Mouse (Mus musculus): ENCODE data around the gene Cx3cr1. TPM values are rescaled to one million over a fixed set of nuclear protein-coding genes. Genes with fewer than 3 reads are reported as not detected.

Cx3cr1 gene
- total RNA-seq, 2 experiments from 2014 or later = 5.5 to 5.6 TPM

DNA sequence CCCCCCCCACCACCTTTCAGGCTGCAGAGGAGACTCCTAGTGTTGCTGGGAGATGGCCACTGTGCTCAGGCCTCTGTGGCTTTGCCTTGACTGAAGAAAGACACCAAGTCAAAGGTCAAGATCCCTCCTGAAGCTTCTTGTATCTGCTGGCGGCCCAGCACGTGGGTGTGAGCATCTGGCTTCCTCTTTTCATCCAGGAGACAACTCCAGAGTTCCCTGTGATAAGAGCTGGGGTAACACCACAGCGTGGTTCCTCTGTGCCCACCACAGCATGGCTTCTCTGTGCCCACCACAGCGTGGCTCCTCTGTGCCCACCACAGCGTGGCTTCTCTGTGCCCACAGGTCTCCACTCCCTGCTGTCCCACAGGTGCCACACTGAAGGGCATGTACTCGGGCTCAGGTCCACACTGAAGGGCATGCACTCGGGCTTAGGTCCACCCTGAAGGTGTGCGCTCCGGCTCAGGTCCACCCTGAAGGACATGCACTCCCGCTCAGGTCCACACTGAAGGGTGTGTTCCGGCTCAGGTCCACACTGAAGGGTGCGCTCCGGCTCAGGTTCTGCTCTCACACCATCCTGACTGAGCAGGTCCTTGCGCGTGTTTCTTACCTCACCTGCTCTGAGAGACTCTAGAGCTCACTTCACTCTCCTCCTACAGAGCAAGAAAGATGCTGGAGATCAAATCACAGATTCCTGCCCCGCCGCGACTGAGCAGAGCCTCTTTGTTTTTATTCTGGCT is 13.6 kb upstream of the Cx3cr1 start:
- no peak for DNase-seq (ENCODE audit: low spot score in 2 of 2)

DNA sequence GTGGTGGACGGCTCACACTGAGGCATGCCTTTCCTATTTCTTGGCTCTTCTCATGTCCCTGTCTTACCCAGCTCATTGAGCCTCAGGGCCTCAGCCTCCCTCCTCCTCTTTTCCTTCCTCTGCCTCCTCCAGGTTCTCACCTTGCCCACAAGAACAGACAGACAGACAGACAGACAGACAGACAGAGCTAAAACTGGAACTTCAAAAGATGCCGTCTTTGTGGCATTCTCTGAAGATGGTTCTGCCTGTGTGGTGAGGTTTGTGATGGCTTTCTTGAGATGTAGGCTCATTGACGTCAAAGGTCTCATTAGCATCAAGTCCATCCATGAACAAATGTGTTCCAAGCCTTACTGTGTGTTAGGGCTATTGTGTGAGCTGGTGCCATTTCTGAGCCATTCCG is 13.0 kb upstream of the Cx3cr1 start:
- no peak for DNase-seq (ENCODE audit: low spot score in 2 of 2)

DNA sequence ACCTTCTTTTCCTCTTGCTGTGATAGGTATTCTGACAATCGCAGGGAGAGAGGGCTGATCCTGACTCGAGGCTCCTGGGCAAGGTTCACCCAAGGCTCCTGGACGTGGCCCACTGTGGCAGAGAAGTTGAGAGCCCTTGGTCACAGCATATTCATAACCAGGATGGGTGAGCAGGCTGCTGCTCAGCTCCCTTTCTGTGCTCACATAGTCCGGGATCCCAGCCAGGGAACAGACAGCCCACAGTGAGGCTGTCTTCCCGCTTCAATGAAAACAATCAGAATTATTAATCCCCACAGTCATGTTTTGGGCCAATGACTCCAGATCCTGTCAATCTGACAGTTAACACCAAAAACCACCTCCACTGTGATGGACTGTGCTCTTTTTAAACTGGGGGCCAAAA is 12.3 kb upstream of the Cx3cr1 start:
- DNase-seq (ENCODE audit: low spot score in 2 of 2) = no peak

DNA sequence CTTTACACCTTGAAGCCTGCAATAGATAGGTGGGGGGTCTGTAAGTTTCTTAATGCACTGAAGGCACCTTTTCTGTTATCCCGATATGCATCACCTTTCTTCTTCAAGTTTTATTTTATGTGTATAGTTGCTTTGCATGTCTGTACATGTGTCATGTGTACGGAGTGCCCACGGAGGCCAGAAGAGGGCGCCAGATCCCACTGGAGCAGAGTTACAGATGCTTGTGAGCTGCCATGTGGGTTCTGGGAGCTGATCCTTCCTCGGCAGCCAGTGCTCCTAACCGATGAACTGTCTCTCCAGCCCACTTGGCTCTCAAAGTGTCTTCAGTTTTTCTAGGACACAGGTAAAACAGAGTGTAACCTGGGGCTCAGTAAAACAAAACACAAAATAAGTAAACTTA is 11.6 kb upstream of the Cx3cr1 start:
- DNase-seq (ENCODE audit: low spot score in 2 of 2) = no peak

DNA sequence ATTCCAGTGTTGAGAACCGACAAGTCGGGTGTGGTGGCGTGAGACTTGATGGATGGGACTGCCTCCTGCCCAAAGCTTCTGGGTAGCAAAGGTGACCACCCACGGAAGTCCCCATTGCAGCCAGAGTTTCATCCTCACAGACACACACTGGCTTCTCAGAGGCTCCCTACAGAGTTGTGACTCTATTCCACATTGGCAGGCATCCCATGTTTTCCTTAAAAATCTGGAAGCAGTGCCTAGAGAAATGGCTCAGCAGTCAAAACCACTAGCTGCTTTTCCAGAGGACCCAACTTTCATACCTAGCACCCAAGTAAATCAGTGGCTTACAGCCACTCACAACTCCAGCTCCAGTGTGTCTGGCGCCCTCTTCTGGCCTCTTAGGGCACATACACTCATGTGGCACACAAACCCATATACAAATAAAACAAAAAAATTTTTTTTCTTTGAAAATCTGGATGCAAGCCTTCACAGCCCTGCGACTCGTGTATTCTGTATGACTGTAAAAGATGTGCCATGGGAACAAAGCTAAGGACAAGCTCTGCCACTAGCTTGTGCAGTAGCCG is 10.9 kb upstream of the Cx3cr1 start:
- peak in 1 of 2 experiments; percentile 25 for DNase-seq (ENCODE audit: low spot score in 2 of 2)

DNA sequence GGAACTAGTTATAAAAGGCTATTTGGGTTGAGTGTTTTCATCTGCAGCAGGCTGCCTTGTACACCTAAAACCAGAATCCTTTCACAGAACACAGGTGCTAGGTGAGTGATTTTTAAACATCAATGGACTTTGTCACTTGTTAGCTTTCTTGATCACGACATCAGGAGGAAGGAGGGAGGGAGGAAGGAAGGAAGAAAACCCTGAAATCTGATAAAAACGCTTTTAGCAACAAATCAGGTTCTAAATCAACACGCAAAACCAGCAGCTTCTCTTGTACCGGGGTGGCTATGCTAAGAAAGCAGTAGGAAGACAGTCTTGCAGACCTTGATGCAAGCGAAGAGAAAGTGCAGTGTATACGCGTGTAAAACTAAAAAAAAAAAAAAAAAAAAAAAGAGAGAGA is 10.2 kb upstream of the Cx3cr1 start:
- no peak for DNase-seq (ENCODE audit: low spot score in 2 of 2)

DNA sequence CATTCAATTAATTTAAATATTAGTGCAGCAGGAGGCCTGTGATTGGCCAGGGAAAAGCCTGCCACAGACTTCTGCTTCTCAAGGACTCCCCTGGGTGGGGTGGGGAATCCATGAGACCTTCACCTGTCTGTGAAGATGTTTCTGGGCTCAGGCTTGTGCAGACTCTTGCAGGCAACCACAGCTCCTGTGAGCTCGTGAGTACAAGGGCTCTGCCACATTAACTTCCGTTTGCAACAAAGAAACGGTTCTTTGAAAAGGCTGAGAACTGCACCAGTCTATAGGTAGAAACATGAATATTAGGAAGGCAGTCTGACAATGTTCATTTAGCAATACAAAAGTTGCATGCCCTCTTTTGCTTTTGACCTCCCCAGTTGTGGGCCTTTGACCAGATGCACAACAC is 8.6 kb upstream of the Cx3cr1 start:
- DNase-seq (ENCODE audit: low spot score in 2 of 2) = no peak

DNA sequence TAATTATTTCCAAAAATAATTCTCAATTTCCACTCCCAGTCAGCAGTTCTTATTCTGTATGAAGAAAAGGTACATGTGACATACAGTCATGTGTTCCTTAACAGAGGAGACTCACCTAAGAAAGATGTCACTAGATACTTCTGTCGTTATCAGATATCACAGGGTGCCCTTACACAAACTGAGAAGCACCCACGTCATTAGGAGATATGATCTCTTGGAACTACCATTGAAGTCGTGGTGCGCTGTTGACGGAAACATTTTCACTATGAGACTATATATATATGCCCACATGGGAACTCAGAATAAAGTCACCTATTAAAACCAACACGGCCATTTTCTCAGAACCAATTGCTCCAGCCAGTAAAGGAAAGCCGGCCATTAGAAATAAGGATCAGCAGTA is 4.8 kb upstream of the Cx3cr1 start:
- DNase-seq (ENCODE audit: low spot score in 2 of 2) = no peak

DNA sequence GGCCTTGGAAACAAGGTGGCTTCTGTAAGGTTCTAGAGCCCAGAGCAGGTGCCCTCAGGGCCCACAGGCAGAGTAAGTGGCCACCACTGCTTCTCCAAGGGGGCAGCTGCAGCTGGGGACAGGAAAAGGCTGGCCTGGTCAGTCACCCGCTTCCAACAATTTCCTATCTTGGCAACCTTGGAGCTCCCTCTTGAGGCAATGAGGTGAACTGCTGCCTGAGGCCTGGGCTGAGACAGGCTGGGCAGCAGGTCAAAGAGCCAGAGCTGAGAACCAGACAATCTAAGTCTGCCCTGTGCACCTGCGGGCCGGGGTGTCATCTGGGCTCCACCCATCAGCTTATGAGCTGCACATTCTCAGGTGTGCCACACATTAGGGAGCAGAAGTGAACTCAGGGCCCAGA is 3.5 kb upstream of the Cx3cr1 start:
- DNase-seq (ENCODE audit: low spot score in 2 of 2) = peak; percentile 68 to 79

DNA sequence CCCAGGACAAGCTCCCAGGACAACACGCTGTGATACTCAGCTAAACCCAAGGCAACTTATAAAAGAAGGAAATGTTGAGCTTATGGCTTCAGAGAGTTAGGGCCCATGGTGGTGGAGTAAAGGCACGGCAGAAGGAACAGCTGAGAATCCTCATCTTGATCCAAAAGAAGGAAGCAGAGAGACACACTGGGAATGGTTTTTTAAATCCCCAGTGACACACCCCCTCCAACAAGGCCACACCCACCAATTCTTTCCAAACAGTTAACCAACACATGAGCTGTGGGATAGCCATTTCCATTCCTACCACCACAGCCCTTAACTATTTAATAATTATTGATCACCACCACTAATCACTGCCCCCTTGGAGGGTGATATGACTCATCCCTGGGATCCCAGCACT is 1.6 kb upstream of the Cx3cr1 start:
- DNase-seq (ENCODE audit: low spot score in 2 of 2) = no peak

DNA sequence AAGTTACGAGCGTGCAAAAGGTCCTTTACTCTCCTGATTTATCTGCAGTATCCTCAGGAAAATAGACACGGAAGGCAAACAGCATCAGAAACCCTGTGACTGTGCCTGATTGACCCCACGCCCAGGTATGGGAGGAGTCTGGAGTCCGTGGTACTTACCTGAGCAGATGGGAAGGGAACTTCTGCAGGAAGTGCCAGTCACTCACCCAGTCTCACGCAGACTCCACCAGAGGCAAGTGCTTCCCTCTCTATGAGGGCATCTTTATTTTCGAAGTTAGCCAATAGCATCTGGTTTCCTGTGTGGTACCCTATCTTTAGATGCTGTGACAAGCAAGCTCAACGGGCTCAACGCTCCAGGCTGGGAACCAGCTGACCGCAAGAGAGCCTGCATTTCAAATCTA is 1.6 kb downstream of the Cx3cr1 start:
- DNase-seq (ENCODE audit: low spot score in 2 of 2) = no peak

DNA sequence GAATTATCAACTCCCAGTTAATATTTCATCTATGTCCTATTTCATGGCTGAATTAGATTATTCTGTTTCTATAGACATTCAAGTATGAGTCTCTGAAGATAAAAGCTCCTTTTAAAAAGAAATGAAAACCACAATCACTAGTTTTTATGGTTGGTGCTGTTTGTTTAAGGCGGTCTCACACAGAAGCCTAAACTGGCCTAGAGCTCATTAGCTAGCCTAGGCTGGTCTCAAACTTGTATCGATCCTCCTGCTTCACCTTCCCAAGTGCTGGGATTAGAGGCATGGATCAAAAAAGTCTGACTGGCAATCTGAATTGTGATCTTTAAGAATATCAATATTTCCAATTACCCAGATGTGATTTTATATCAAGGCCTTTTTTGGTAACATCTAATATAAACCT is 2.1 kb downstream of the Cx3cr1 start:
- no peak for DNase-seq (ENCODE audit: low spot score in 2 of 2)

DNA sequence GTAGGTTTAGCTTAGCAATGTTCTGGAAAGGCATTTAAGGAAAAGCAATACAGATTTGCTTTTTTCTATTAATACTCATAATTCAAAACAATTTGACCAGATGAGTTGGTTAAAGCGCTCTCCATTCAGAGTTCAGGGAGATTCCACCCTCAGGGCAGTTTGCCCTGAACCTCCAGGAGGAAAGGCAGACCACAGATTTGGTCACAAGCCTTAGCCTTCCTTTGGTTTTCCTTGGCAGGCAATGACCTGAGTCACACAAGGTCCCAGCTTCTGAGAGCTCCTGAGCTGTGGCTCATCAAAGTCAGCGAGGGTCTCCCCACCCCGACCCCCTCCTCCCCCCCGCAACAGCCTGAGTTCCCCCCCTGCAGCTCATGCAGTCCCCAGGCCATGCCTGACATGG is 5.4 kb downstream of the Cx3cr1 start:
- no peak for DNase-seq (ENCODE audit: low spot score in 2 of 2)

DNA sequence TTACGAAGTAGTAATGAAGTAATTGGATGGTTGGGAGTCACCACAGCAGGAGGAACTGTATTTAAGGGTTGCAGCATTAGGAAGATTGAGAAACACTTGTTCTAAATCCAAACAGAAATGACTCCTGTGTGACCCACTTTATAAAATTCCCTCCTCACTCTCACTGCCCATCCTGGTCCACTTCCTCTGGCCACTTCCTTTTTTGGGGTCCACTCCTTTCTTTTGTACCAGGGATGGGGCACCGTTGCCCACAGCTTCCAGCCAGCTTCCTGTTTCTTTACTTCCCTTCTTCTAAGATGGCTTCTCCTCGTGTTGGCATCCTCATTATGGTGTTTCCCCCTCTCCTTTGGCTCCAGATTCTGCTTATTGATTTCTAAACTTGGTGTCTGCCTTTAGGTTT is 10.9 kb downstream of the Cx3cr1 start:
- no peak for DNase-seq (ENCODE audit: low spot score in 2 of 2)

DNA sequence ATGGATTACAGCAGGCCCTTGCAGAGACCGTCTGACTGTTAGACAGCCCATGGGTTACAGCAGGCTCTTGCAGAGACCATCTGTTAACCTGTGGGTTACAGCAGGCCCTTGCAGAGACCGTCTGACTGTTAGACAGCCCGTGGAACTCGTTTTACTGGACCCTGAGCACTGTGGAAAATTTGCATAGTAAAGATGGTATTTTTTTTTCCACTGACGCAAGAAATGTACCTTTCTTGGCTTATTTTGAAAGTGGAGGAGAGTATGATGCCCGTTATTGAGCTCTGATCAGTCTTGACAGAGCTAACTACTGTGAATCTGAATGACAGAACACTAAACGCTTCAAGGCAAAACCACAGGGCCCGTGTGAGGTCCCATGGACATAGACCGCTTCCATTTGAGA is 13.5 kb downstream of the Cx3cr1 start:
- DNase-seq (ENCODE audit: low spot score in 2 of 2) = no peak

DNA sequence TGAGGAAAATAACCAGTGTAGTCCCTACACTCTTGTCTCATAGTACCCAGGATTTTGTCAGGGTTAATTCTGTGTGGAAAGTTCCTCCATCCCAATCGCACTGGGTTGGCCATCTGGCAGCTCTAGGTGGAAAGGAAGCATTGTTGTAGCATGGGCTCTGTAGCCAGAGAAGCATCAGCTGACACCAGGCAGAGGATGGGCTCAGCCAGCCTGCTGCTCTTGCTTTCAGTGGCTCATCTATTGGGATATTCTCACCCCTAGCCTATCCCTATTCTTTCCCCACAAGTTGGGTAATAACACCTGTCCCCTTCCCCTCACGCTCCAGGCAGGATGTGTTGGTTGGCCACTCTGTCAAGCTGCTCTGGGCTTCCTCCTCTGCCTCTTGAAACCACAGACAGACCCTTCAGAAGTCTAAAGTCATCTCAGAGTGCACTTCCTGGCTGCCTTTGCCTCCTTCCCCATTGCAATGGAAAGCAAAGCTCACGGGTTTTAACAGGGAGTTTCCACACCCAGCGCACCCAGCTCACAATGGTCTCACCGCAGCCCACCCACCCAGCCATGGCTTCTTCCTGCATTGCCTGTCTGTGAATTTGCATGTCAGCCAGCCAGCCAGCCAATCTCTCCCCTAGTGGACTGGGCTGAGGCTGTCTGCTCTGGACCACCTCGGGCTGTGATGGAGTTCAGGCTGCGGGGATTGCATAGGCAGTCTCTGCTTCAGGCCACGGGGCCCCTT is 15.0 kb downstream of the Cx3cr1 start:
- no peak for DNase-seq (ENCODE audit: low spot score in 2 of 2)

DNA sequence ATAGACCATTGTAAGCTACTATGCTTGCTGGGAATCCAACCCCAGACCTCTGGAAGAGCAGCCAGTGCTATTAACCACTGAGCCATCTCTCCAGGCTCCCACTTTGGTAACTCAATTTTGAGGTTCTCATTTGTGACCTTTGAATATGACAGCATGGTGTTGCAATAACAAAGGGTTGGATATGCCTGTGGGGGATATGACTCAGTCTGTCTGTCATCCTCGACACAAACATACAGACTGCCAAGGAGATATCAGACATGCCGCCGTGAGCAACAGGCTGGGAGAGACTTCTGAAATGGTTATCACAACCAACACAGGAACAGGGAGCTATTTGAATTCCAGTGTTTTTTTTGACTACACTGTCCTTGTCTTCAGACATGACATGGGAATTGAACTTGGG is 20.3 kb downstream of the Cx3cr1 start:
- no peak for DNase-seq (ENCODE audit: low spot score in 2 of 2)

DNA sequence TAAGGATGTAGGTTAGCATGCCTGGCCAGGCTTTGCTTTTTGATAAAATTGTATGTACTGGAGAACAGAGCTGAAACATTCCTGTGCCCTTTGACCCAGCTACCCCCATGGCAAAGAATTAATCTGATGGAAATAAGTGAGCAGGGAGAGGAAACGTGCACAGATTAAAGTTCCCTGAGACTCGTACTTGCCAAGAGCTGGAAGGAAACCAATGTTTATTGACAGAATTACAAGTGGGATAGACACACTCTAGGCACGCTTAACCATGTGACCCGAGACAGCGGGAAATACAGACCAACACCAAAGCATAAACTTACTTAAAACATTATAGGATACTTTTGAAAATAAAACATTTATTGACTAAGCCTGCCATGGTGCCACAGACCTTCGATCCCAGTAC is 21.2 kb downstream of the Cx3cr1 start:
- DNase-seq (ENCODE audit: low spot score in 2 of 2) = no peak

DNA sequence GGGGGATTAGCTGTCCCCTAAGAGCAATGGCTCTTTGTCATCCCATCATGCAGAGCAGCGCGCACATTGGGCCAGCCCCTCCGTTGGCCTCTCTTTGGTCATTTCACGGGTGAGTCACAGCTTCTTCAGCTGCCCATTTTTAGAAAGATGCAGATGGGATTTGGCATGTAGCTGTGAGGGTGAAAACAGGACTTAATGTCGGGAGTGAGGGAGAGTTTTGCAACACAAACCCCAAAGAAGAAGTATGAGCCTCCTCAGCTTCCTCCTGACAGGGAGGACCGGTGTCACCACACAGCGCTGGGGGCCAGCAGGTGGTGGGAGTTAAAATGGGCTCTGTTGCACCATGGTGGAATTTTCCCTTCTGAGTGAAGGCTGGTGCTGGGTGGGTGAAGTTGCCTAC is 26.6 kb downstream of the Cx3cr1 start:
- DNase-seq (ENCODE audit: low spot score in 2 of 2) = no peak

DNA sequence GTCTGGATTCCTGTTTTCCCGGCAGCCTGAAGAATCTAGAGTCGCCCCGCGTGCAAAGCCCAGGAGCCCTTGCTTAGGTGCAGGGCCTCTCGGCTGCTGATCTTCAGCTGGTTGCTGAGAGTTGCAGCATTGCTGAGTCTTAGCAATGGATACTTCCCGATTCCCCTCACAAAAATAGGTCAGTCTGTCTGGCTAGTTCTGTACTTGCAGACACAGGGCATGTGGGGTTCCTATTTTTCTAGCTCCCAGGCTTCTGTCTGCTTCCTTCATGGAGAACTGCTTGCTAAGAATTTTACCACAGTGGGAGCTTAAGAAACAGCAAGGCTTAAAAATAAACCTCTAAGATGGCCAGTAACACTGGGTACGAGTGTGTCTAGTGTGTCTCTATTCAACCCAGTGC is 32.3 kb downstream of the Cx3cr1 start:
- no peak for DNase-seq (ENCODE audit: low spot score in 2 of 2)

DNA sequence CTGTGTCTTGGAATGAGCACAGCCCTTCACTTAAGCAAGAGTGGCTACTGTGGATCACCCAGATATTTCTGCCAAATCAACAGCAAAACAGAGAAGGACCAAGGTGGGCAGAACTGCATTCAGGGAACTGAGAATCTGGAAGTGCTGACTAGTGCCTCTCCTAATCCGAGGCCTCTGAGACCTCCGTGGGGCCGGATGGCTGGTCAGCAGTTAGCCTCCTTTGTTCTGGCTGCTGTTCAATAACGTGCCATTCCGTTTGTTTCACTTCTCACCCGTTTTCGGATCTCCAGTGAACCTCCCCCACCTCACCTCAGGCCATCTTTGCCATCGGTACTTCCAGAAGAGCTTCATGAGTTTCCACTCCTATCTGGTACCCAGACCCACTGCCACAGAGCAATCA is 35.3 kb downstream of the Cx3cr1 start:
- DNase-seq (ENCODE audit: low spot score in 2 of 2) = no peak

DNA sequence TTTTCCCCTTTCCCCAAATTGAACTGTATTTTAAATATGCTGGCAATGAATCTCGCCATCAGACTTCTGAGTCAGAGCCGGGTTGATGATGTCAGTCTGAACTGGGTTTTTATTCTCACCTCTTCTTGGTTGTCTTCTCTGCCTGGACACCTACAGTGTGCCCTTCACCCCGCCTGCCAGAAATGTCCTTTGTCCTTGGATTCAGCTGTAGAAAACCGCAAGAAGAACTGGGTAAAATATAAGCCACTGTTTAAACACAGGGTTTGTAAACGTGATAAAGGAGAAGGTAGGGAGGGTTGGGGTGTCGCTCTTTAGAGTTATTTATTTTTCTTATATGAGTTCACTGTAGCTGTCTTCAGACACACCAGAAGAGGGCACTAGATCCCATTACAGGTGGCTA is 37.0 kb downstream of the Cx3cr1 start:
- no peak for DNase-seq (ENCODE audit: low spot score in 2 of 2)

DNA sequence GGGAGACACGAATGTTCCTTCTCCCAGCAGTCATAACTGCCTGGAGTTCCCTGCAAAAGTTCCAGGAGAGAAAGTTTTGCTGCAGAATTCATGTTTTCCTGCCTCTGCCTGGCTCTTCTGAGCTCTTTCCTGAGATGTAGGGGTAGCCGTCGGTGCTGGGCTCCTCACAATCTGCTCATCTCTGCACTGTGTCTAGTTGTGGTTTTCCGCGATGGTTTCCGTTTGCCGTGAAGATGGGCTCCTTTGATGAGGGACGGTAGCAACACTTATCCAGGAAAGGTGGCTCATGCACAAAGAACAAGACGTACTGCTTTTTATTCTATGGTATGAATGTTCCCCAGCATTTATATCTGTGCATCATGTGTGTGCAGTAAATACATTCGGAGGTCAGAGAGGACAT is 39.3 kb downstream of the Cx3cr1 start:
- peak in 1 of 2 experiments; percentile 13 for DNase-seq (ENCODE audit: low spot score in 2 of 2)
